Mouse (Mus musculus) kidney, postnatal 10 days (tissue): ENCODE results near the gene Mmp21.

ENCODE experiments used
- DNase-seq: peaks from one replicate; pipeline ENCODE4 v3.0.0; 2021; ENCODE audit warnings: mixed read lengths

The Mmp21 gene

DNA sequence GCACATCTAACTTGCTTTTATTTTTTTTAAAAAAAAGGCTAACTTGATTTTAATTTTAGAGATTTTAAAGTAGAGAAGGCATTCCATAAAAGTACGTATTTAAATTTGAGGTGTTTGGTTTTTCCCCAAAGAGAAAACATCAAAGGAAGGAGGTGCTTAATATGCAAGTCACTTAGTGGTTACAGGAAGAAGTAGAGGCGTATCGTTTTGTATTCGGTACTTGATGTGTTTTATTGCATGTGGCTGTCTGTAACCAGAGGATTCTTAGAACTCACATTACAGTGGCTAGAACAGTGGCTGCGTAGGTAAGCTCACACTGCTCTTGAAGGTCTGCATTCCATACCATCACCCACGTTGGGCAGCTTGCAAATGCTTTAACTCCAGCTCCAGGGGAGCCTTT, 34.1 kb downstream of the Mmp21 start:
- DNase-seq = no peak

DNA sequence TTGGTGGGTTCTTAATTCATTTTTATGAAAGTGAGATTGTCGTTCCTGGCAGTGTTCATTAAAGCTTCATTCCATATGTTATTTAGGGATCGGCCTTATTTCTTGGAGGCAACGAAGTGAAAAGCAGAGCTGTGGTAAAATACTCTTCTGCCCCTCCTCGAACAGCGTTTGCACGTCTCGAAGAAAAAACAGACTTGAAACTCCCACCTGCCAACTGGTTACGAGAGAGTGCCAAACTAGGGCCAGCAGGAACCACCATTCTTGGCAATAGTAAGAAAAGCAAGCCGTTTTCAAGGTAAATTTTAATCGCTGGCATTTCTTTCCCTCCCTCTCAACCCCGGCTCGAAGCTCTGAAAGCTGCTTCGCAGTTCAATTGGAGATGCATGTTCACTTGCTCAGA, 41.0 kb downstream of the Mmp21 start:
- no peak for DNase-seq

- DNase-seq = peak; percentile 54
Measured at GRCm38 (mm10) chr7:133638306-133638705, 41.6 kb downstream of the Mmp21 start.

- peak; percentile 99 for DNase-seq
Measured at GRCm38 (mm10) chr7:133637361-133638305, 42.2 kb downstream of the Mmp21 start, which contains the start of gene Edrf1. Gene Edrf1, plus strand, starts transcription at chr7:133637543.

DNA sequence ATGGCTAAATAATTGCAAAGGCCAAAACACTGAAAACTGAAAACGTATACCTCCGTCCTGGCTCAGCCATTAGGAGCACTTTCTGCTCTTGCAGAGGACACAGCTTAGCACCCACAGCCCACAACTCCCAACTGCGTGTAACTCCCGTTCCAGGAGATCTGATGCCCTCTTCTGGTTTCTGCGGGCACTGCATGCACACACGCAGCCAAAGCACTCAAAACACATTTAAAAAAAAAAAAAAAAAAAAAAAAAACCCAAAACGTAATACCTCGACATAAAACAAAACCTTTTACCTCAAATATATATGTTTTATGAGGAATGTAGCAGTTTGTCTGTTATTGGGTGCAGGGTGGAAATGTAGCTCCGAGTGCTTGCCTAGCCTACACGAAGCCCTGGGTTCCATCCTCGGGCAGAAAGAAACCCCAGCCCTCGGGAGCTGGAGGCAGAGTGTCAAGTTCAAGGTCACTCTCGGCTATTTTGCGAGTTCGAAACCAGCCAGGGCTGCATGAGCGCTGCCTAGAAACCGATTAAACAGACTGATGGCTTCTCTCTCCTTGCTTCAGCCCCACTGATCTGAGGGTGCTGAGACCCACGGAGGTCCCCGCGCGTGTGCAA, 43.0 kb downstream of the Mmp21 start:
- DNase-seq = peak; percentile 95

DNA sequence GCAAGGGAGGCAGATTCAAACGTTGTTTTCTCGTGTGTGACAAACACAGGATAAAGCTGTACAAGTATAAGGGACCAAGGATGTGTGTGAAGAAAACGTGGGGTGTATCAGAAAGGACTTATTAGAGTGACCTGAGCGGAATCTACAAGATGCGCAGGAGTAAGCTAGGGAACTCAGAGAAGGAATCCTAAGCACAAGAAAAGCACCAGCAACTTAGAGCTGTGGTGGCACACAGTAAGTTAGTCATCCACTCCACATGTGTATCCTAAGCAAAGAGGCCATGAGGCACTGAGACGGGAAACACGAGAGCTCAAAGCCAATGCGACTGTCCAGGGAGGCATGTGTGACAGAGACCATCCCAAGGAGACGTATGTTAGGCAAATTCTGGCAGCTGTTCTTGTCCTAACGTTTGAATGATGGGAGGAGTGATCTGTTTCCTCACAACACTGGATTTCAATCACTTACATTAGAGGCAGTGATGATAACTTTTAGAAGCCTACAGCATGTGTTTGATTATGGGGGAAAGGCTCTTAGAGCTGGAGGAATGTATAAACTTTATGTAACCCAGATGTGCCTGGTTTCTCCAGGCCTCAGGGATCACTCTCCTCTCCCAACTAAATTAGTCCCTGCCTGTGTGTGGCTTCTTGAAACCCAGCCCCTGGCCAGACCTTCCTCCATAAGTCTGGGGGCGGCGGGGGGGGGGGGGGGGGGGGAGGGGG, 44.8 kb downstream of the Mmp21 start:
- DNase-seq = no peak

DNA sequence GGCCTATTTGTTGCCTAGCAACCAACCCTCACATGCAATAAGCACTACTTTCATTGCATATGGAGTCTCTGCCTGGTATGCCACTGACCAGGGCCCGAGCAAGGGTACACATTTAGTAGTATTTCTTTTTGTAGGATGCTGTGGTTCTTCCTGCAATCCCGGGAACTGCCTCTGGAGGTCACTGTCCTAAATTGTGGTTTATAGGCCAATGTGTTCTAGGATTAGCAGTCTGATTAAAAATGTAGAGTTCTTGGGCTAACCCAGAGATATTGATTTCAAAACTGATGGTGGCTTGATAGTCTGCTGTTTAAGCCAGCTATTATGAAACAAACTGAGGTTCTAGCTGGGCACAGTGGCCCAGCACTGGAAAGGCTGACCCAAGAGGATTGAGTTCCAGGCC, 47.4 kb downstream of the Mmp21 start:
- peak; percentile 75 for DNase-seq

DNA sequence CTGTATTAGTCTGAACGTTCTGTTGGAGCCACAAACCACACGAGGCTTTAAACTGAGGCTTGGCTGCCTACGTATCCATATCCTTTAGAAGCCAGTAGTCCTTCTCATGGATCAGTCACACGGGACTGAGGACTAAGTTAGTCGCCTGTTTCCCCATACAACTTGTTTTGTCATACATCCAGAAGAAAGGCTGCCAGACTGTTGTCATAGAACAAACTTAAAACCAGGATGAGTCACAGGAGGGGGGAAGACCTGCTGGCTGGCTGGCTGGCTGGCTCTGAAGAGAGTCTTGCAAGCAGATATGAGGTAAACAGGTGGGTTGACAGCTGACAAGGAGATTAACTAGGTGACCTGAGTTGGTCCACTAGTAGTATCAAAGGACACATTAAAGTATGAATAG, 49.0 kb downstream of the Mmp21 start:
- DNase-seq = no peak

GRCm38 (mm10) chr7:133627184-133627936, 52.5 kb downstream of the Mmp21 start:
- DNase-seq = no peak
